Mouse (Mus musculus): ENCODE data around the gene Tmem190. TPM values are rescaled to one million over a fixed set of nuclear protein-coding genes. Genes with fewer than 3 reads are reported as not detected.

Gene Tmem190
- total and polyA plus RNA-seq, 3 experiments: not detected

DNA sequence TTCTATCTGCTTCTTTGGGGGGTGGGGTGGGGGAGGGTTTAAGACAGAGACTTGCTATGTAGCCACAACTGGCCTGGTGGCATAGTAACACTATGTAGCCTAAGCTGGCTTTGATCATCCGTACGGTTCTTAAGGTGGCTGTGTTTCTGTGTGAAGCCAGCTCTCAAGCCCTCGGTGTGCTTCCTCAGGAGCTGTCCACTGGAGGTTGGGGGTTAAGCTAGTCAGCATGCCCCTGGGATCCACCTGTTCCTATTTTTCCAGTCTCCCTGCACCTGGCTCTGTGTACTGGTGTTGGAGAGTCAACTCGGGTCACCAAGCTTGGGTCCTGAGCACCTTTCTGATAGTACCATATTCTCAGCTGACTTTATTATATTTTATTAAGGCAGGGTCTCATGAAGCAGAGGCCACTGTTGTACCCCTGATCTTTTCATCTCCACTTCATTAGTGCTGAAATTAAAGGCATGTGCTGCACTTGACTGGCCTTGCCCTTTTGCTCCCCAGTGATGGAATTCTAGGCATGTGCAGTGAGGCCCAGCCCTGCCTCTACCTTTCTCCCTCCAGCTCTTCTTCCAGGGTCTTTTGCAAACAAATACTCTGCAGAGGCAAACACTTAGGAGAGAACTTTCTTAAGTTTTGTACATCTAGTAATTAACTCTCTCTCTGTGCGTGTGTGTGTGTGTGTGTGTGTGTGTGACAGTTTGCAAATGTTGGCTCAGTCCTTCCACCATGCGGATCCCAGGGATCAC is 39.6 kb downstream of the Tmem190 start:
- Histone ChIP-seq H3K79me2 (replicated peaks; ENCODE audit: control insufficient read depth, extremely low read depth, insufficient read depth, poor library complexity, severe bottlenecking) (no peaks in the 10 kb centered on the region), H3K9ac (ENCODE audit: insufficient read depth, low read depth) (no peak overlapping the region), H3K36me3 (replicated peaks in 1 of 2; ENCODE audit: control insufficient read depth in 1 of 2, insufficient read depth in 1 of 2, low read length in 1 of 2) (no peaks in the 10 kb centered on the region), H3K27me3 (replicated peaks) (peaks cover 19% of the 10 kb centered on the region), H3K4me1 (ENCODE audit: control insufficient read depth in 1 of 2, insufficient read depth in 2 of 2) (peaks cover 0 to 7% of the 10 kb centered on the region in 2 experiments; a peak in 2 of 4 replicates), H3K4me2 (ENCODE audit: insufficient read depth, low read depth, poor library complexity, severe bottlenecking) (no peak overlapping the region), H3K9me3 (replicated peaks; ENCODE audit: low read length) (no peaks in the 10 kb centered on the region), H3K4me3 (replicated peaks in 1 of 3; ENCODE audit: low read depth in 2 of 3, low read length in 2 of 3, poor library complexity in 1 of 3) (no peak overlapping the region), H3K27ac (ENCODE audit: insufficient read depth, low read depth) (no peak overlapping the region)
- no peak for TF ChIP-seq TCF12 (IDR thresholded peaks at IDR 0.05; ENCODE audit: low read depth, low read length)
- no peak for TF ChIP-seq RAD21 (IDR thresholded peaks at IDR 0.05; ENCODE audit: low read depth, low read length)
- TF ChIP-seq SIN3A (IDR thresholded peaks at IDR 0.05; ENCODE audit: low read length): no peak
- TF ChIP-seq MAZ (IDR thresholded peaks at IDR 0.05; ENCODE audit: low read depth, low read length): no peak
- no peak for TF ChIP-seq ZNF384 (IDR thresholded peaks at IDR 0.05; ENCODE audit: low read depth, low read length)
- TF ChIP-seq CTCF (conservative IDR thresholded peaks at IDR 0.05 in 1 of 2, IDR thresholded peaks at IDR 0.05 in 1 of 2; ENCODE audit: low read depth in 2 of 2, low read length in 2 of 2): no peak
- no peak for TF ChIP-seq NRF1 (IDR thresholded peaks at IDR 0.05; ENCODE audit: low read depth, low read length)
- TF ChIP-seq TBP (conservative IDR thresholded peaks at IDR 0.05; ENCODE audit: low read depth, low read length): no peak
- TF ChIP-seq ZMIZ1 (IDR thresholded peaks at IDR 0.05; ENCODE audit: low read depth, low read length): no peak
- TF ChIP-seq MXI1 (IDR thresholded peaks at IDR 0.05; ENCODE audit: low read depth, low read length): no peak
- no peak for TF ChIP-seq CHD2 (IDR thresholded peaks at IDR 0.05; ENCODE audit: low read length)
- no peak for TF ChIP-seq ZKSCAN1 (IDR thresholded peaks at IDR 0.05; ENCODE audit: borderline replicate concordance, low read depth, low read length)
- TF ChIP-seq RCOR1 (conservative IDR thresholded peaks at IDR 0.05; ENCODE audit: low read depth, low read length): no peak
- TF ChIP-seq ELF1 (IDR thresholded peaks at IDR 0.05; ENCODE audit: low read depth, low read length): no peak
- no peak for TF ChIP-seq ZC3H11A (IDR thresholded peaks at IDR 0.05; ENCODE audit: low read depth, low read length)
- TF ChIP-seq MAX (IDR thresholded peaks at IDR 0.05; ENCODE audit: low read length): no peak
- no peak for TF ChIP-seq MEF2A (IDR thresholded peaks at IDR 0.05; ENCODE audit: borderline replicate concordance, low read depth, low read length)
- dilution Hi-C loops (cut with MboI; ENCODE audit: extremely low pct_ligation_motif_present, extremely low pct_unique_long_range_greater_than_20kb, low sequenced_read_pairs): no loop called here
- no peak for DNase-seq (ENCODE audit: extremely low read depth)
- in situ Hi-C loops (cut with MboI; ENCODE audit: low pct_ligation_motif_present, low pct_unique_long_range_greater_than_20kb, low sequenced_read_pairs): no loop called here

DNA sequence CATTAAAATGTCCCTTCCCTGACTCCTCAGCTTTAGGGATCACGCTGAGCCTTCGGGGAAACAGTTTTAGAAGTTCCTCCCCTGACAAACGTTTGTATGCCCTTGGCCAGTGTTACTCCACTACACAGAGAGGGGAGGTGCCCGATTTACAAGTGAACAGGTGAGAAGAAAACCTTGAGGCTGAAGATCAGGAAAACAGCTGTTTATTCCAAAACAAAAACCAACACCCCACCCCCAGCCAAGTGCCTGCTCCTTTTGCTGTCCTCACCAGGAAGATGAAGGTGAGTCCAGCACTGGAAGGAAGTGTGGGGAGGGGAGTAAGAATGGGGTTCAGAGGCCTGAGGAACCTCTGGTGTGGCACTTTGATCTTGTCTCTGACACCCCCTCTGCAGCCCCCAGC is 42.6 kb downstream of the Tmem190 start:
- no peak for DNase-seq (ENCODE audit: extremely low read depth)
- dilution Hi-C loops (cut with MboI; ENCODE audit: extremely low pct_ligation_motif_present, extremely low pct_unique_long_range_greater_than_20kb, low sequenced_read_pairs): no loop called here
- no peaks in the 10 kb centered on the region for H3K36me3 ChIP-seq (replicated peaks in 1 of 2; ENCODE audit: control insufficient read depth in 1 of 2, insufficient read depth in 1 of 2, low read length in 1 of 2)
- in situ Hi-C loops (cut with MboI; ENCODE audit: low pct_ligation_motif_present, low pct_unique_long_range_greater_than_20kb, low sequenced_read_pairs): no loop called here
- H3K9ac ChIP-seq (ENCODE audit: insufficient read depth, low read depth): no peak overlapping the region
- no peak overlapping the region for H3K4me2 ChIP-seq (ENCODE audit: insufficient read depth, low read depth, poor library complexity, severe bottlenecking)
- H3K4me3 ChIP-seq (replicated peaks in 1 of 3; ENCODE audit: low read depth in 2 of 3, low read length in 2 of 3, poor library complexity in 1 of 3): no peak overlapping the region
- no peaks in the 10 kb centered on the region for H3K79me2 ChIP-seq (replicated peaks; ENCODE audit: control insufficient read depth, extremely low read depth, insufficient read depth, poor library complexity, severe bottlenecking)
- no peak overlapping the region for H3K27ac ChIP-seq (ENCODE audit: insufficient read depth, low read depth)
- H3K27me3 ChIP-seq (replicated peaks): peaks cover 48% of the 10 kb centered on the region
- H3K9me3 ChIP-seq (replicated peaks; ENCODE audit: low read length): no peaks in the 10 kb centered on the region
- TF ChIP-seq POLR2AphosphoS2 (IDR thresholded peaks at IDR 0.05; ENCODE audit: low read depth, low read length) (no peak), MEF2A (IDR thresholded peaks at IDR 0.05; ENCODE audit: borderline replicate concordance, low read depth, low read length) (no peak), UBTF (IDR thresholded peaks at IDR 0.05; ENCODE audit: low read depth, low read length) (no peak), MAX (IDR thresholded peaks at IDR 0.05; ENCODE audit: low read length) (no peak), ZKSCAN1 (IDR thresholded peaks at IDR 0.05; ENCODE audit: borderline replicate concordance, low read depth, low read length) (no peak), MAFK (IDR thresholded peaks at IDR 0.05; ENCODE audit: insufficient replicate concordance, low read length) (no peak), ETS1 (conservative IDR thresholded peaks at IDR 0.05; ENCODE audit: low read depth, low read length) (no peak), ZC3H11A (IDR thresholded peaks at IDR 0.05; ENCODE audit: low read depth, low read length) (no peak), EP300 (IDR thresholded peaks at IDR 0.05; ENCODE audit: low read length) (no peak), SMC3 (IDR thresholded peaks at IDR 0.05; ENCODE audit: low read depth, low read length) (no peak), E2F4 (IDR thresholded peaks at IDR 0.05; ENCODE audit: insufficient replicate concordance, low read depth, low read length) (no peak), MYC (IDR thresholded peaks at IDR 0.05; ENCODE audit: low read depth, low read length) (no peak), ZMIZ1 (IDR thresholded peaks at IDR 0.05; ENCODE audit: low read depth, low read length) (no peak)
- H3K4me1 ChIP-seq (ENCODE audit: control insufficient read depth in 1 of 2, insufficient read depth in 2 of 2): peaks cover 0 to 7% of the 10 kb centered on the region in 2 experiments; a peak in 2 of 4 replicates

All from CH12.LX (cell line).